Mouse (Mus musculus) spleen, postnatal 4 days (tissue): ENCODE results near the gene Crabp1.
A peak's percentile ranks its signal among the peaks of the same experiment; 100 is the strongest.

Experiments used
- DNase-seq, 2 experiments: peaks; one replicate each; pipeline ENCODE4 v3.0.0; 2022; ENCODE audit warnings: low spot score in 2 of 2

Crabp1 gene

DNA sequence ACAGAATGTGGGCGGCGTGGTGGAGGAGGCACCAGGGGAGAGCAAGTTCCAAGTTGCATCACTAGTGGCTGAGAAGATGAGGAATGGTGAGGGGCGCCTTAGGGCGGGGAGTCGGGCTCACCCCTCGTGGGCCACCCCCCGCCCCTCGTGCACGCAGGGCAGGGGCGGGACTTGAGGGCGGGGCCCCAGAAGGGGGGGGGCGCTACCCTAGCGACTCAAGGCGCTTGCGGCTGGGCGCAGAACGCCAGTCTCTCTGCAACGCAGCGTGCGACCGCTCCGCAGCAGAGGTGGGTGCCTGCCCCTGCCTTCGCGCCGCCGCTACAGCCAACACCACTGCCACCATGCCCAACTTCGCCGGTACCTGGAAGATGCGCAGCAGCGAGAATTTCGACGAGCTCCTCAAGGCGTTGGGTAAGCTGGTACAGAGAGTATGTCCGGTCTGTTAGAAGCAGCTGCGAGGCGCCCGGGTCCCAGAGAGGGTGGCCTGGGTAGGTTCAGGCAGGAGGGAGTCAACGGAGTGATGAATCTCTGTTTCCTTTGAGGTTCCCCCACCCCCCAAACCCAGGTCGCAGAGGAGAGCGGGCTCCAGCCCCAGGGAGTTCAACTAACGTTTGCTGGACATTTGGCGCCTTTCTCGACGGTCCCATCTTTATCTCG is at the start of gene Crabp1:
Gene Crabp1 (plus strand): TSS at position 188 of the 657 bp plus-strand sequence.
- DNase-seq: no peak

DNA sequence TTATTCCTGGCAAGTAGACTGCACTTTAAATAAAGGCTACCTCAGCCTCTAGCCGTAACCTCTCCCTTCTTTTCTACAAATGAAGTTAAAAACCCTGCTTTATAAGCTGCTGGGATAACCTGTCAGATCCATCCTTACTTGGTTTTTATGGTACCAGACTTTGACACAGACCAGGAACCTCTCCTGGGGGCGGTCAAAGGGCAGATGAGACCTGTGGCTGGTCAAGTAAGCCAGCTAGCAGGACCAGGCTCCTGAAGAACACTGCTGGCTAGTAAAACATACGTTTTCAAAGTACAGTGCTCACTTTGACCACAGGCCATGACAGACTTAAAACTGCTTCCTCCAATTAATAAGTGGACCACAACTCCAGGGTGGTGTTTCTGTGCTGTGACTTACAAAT is 48.8 kb upstream of the Crabp1 start:
- no peak for DNase-seq

DNA sequence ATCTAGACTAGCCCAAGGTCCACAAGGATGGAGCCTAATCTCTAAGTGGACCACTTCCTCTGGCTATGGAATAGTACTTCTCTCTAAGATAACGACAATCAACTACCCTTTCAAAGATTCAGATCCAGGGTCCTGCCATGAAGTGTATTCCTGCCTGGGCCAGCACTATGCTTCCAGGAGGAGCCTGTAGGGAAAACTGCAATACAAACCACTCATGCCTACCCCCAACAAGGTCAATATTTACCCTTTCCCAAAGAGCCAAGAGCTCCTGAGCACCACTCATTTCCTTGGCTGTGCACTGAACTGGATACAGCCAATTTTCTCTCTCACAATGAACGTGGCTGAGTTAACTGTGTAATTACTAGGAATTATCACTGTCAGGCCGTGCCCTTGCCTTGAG is 47.0 kb upstream of the Crabp1 start:
- no peak for DNase-seq

DNA sequence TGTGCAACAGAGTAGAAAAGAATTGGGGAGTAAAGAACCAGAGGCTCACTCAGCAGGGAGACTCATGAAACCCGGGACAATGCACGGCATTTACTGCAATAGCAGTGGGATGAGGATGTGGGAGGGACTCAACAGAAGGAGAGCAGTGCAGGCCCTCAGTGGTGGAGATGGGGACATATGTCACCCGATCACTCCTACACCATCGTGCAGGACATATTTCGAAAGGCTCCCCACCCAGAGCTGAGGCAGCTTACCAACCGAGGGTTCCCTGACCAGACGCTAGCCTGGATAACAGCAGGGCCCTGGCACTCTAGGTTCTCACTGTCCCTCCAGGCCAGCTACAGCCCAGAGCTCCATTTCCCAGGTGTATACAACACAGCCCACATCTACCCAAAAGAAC is 42.4 kb upstream of the Crabp1 start:
- no peak for DNase-seq

DNA sequence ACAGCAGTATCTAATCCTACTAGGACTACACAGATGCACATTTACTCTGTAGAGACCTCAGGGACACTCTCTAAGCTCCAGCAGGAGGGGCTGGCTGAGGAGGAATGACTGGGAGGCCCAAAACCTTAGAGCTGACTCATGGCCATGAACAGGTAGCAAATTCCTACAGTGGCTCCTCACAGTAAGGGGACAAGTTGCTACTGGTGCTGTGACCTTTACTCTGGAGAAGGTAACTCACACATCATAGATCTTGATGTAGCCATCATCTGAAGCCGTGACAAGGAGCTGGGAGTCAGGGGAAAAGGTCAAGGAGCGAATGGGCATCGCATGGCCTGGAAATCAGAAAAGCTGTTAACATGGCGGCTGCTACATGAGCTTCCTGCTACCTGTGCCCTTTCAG is 42.0 kb upstream of the Crabp1 start:
- no peak for DNase-seq

DNA sequence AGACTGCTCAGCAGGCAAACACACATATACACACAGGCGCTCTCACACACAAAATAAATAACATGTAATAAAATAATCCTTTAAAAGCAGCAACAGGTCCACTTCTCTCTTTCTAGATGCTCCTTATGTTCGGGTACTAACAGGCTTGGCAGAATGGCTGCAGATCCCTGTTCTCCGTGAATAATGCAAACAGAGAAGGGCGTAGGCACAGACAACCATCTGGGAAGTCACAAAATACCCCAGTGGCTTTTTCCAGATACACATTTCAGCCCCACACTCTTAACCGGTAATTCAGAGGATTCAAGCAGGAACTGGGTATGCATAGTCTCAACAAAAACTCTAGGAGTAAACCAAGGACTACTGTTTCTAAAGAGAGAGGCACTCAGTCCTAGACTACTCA is 38.2 kb upstream of the Crabp1 start:
- DNase-seq: no peak

DNA sequence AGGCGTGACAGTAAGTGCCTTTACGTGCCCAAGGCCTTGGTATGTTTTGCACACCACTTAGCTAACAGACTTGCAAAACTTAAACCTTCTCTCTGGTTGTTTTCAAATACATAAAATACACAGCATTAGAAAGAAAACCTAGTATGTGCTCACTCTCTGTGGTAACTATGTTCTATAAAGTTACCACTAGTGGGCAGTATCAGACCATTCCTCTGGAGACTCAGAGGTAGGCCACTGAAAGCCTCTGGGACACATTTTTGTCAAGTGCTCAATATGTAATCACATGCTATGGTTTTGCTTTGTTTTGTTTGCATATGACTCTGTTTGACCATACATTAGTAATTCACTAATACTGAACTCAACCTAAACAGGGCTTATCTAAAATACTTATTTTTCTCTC is 32.4 kb upstream of the Crabp1 start:
- no peak for DNase-seq

DNA sequence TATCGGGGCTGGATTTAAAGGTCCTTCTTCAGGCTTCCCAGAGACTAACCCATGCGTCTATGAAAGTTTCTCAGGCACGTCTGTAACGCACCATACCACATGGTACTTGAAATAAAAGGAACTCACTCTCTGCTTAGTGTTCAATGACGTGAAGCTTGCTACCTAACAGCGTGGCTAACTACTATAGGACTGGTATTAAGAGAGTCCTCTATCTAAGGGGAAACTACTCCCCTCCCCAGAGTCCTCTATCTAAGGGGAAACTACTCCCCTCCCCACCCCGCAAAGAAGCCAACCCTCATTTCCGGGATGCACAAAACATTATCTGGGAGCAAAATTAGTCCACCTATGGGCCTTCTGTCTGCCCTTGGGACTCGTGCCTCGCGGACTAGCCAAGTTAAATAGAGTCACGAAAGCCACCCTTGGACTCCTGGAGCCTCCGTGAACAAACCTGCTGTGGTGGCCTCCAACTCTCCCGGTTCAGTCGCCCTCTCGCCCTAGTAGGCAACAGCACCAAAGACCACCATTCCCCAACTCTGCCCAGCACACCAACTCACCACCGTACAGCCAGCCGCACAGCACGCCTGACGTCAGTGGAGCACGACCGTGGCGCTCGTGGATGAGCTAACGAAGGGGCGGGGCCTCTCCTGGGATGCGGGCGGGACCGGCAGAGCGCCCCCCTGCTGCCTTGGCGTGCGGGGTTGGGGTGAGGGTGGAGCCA is 30.5 kb upstream of the Crabp1 start, which contains the start of gene Wdr61:
Gene Wdr61 (minus strand): TSS at position 599 of the 718 bp plus-strand sequence.
- peak; percentile 98 to 99 for DNase-seq

DNA sequence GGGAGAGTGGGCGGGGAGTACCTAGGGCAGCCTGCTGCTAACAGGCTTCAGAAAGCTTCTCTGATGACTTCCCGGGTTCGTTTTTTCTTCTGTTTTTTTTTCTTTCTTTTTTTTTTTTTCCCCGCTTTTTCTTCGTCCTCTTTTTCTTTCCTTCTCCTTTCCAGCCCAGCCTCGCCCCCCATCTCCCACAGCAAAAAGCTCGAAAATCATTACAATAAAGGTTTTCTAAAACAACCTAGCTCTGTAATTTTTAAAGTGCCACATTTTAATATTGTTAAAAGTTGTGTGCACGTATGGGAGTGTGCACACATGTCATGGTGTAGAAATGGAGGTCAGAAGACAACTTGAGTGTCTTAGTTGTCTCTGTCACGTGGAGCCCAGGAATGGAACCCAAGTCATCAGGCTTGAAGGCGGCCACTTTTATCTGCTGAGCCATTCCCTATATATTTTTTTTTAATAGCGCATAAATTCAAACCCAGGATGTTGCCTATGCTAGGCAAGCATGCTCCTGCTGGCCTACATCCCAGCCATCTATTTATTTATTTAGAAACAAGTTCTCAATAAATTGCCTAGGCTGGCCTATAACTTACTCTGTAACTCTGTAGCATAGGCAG is 29.8 kb upstream of the Crabp1 start:
- no peak for DNase-seq

DNA sequence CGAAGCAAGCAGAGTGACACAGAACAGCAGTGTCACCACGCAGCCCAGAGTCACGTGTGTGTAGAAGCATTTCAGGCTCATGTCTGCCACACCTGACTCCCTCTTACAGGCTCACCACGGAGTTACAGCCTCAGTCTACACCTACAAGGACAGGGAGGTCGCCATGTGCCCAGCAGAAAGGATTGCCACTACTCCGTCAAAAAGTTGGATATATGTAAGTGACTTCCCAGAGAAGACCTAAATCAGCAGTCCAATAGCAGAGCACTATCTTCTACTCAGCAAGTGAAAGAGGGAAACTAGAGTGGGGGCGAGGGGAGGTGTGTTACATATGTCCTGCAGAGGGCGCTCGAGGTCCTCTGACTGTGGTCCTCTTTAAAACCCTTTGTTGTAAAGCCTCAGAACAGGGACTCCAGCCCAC is 28.3 kb upstream of the Crabp1 start:
- peak; percentile 41 to 75 for DNase-seq

DNA sequence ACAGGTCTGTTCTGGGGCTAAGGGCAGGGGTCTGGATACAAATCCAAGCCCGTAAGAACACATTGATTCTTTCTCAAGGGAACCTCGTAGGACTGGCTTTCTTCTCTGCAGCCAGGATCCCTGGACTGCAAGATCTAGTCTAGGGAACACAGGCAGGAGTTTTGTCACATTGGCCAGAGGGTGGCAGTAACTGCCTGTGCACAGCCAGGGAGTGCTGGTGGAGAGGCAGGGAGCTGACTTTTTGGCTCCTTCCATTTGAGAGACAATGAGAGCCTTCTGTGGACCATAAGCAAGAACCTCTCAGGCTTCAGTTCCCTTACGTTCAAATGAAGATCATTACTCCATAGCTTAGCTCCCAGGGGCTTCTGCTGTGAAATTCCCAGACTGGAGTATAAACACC is 26.2 kb upstream of the Crabp1 start:
- peak in 1 of 2 experiments; percentile 22 for DNase-seq

DNA sequence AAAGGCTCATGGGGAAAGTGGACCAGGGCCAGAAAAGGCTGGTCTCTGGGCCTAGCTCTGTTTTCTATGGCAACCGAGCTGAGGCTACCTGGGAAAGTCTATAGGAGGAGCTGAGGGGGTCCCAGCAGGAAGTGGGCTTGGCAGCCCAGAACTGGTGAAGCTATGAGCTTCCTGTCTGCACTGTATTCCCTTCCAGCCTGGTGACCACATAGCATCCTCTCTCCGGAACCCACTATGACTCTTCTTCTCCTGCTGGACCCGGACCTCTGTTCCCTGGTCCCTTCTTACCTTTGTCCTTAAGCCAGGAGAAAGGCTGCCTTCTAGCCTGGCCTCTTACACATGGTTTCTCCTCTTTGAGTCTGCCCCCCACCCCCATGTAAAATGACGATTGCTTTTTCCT is 20.7 kb upstream of the Crabp1 start:
- DNase-seq: no peak

DNA sequence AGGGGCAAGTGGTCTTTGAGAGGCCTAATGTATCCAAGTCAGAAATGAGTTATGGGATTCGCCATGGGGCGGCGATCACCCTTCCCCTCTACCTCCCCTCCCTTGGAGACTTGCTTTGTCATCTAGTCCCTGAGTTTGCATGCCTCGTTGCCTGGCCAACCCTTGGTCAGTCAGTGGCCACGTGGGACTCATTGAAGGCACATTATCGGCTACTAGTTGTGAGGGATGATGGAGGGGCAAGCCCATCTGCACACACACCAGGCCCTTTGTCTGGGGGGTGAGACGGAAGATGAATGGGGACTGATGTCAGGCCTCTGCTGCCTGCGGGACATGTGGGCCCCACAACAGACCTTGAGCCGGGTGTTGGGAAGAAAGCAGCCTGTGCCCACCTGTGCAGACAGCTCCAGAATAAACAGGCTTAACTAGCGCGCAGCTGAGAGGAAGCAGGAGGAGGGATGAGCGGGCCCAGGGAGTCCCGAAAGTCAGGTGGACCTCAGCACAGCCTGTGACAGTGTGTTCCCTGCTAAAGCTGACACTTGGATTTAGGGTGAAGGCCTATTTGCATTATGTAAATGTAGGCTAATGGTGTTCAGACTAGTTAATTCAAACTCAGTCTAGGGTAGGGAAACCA is 18.7 kb upstream of the Crabp1 start:
- DNase-seq: no peak

DNA sequence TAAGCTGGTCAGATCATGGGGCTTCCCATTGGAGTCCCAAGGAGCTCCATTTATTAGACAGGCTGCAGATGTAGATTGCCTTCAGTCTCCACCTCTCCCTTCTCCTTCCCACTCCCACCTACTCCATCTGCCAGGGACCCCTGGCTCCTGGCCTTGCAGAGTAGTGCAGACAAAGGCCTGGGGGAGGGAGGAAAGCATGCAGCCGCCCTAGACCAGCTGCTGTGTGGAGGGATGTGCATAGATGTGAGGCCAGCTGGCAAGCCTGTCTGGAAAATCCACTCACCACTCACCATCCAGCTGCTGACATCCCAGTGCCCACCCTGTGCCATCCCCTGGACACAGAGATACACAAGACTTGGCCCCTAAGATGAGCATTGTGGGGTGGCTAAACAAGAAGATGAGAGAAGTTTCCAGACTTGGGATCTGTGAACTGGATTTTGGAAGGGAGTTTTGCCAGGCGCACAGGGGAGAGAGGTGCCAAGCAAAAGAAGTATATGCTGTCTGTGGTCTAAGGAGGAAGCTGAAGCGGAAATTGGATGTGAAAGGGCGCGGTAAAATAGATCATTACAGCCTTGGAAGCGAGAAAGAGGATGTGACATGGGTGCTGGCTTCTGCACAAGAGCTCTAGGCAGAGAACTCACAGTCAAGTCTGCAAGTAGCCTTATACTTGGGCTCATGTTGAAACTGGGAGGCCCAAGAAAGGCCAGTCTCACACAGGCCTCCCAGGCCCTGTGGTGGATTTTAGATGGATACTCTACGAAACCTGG is 14.2 kb upstream of the Crabp1 start:
- DNase-seq: no peak

DNA sequence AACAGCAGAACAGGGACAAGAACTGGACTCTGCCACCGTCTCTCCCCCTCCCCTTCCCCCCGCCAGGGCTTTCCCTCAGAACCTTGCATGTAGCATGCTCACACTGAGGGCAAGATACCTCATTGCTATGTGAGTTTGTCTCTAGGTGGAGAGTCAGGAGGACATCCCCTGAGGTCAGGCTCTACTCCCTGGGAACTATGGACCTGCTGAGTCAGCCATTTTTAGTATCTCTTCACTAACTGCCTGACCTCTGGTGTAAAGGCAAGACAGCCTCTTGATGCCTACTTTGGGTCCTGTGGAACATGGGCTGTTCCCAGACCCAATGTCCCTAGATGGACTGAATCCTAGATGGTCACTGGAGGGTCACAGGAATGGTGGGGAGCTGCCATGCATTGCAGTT is 12.9 kb upstream of the Crabp1 start:
- DNase-seq: no peak

DNA sequence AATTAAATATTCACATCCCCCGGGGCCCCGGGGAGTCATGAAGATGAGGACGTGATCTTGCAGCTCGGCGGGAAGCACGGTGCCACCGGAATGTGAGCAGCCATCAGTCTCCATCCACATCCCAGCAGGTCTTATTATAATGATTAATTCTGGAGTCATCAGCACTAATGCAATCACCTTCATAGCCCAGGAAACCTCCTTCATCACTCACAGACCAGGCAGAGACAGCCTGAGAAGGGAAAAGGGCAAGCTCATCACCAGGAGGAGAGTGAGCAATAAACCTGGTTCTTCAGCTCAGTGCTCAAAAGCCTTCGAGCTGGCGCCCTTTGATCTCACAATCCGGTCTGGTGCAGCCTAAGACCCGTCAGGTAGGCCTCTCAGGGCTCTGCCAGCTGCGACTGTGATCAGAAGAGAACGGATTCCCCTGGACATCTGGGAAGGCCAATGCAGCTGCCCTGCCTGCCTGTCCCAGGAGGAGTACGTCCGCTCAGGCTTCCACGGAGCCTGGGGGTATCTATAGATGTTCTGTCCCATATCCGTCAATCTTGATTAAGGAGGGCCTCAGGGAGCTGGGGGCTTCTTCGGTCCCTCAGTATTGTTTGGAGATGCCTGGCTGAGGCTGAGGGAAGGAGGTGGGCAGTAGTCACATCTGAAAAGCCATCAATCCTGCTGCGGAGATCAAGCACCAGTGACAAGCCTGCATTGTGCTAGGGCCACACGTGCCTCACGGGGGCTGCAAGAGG is 12.2 kb upstream of the Crabp1 start:
- no peak for DNase-seq

DNA sequence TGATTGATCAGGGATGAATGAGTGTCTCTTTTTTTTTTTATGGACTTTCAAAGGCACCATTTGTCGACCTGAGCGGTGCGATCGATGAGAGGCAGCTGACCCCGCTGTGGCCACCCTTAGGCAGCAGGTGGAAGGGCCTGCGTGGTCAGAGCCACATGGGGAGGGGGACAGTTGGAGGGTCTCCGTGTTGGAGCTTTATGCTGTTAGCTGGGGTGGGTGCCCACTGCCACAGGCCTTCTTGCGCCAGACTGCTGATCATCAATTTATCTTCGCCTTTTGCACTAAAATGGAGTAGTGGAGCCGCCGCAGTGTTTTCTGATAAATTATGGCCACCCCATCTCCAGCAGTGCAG is 11.6 kb upstream of the Crabp1 start:
- DNase-seq: no peak

DNA sequence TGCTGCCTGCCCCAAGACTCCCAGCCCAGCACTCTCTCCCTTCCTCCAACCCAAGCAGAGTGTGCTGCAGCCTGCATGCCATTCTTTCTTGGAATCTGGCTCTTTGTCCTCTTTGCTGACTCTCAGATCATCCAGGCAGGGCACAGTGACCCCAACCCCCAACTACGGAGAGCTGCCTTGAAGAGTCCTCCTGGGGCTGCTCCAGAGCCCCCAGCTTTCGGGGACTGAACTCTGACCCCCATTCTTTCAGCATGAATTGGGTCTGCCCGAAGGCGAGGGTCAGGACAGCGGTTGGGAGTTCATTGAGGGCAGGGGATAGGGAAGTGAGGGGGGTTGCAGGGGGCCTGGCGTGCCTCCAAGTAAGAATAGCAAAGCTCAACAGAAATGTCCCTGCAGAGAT is 5.0 kb upstream of the Crabp1 start:
- DNase-seq: no peak

DNA sequence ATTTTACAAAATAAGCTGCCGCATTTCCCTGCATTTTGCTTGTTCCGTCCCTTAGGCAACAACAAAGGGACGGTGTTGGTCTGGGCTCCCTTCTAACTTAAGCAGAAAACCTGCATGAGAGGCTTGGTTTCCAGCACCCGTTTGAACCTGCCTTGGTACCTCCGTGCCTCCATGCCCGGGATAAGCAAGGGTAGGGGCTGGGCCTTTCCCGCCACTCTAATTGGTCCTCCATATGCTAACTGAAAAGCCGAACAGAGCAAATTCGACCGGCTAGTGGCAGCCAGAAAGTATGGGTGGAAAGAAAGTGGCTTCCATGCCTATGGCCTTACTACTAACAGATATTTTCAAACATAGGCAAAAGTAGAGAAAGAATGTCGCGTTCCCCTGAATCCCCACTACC is 457 bp upstream of the Crabp1 start:
- DNase-seq: no peak

DNA sequence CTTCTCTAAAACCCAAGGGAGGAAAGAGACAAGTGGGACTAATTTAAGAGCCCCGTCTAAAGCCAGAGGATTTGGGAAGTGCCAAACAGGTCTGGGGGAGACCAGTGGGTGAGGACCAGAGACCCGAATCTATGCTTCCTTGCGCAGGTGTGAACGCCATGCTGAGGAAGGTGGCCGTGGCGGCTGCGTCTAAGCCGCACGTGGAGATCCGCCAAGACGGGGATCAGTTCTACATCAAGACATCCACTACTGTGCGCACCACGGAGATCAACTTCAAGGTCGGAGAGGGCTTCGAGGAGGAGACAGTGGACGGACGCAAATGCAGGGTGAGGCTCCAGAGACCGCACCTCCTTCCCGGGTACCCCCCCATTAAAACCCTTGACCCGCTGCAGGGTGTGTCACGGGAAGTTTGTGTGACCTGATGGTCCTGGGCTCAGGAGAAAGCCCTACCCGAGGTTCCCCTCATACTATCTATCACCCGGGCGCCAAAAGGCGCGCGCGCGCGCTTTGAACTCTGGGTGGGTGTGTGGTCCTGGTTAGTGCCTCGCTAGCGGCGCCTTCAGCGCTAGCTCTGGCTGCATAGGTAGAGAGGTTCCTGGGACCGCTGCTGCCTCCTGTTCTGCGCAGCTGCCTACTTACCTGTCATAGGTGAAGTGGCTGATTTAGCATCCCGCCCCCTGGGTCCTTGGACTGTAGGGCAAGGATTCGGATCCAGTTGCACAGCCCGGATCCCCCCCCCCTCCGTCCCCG is 963 bp downstream of the Crabp1 start:
- no peak for DNase-seq
